Mouse (Mus musculus) lung, postnatal 0 days (tissue): ENCODE measurements around the gene Clba1. TPM values are rescaled to one million over a fixed set of nuclear protein-coding genes. Genes with fewer than 3 reads are reported as not detected.
"Not testable (repeated sequence)": the region's sequence is repeated elsewhere in the genome, so short reads cannot be mapped to it uniquely, and the experiment has no call there.

Experiments used
- ATAC-seq: fragments of 200-750 bp; cut with Nextera tagmentation; 2 replicates; pipeline ENCODE4 v1.8.0; 2017; ENCODE audit warnings: moderate library complexity
- DNase-seq: peaks from one replicate; pipeline ENCODE4 v3.0.0-alpha.2; 2016; ENCODE audit warnings: low spot score
- H3K27ac ChIP-seq: fragments of 300-500 bp; sonication (generic); 2 replicates; pipeline ENCODE4 v1.5.1; 2014; ENCODE audit warnings: antibody characterized with exemption, mild to moderate bottlenecking, low read length, mixed read lengths
- H3K27me3 ChIP-seq: fragments of 300-500 bp; sonication (generic); replicated peaks from 2 replicates; pipeline ENCODE4 v1.6.1; 2014; ENCODE audit warnings: low read length, mixed read lengths; ENCODE audit not compliant: insufficient read depth
- H3K36me3 ChIP-seq: fragments of 300-500 bp; sonication (generic); 2 replicates; pipeline ENCODE4 v1.6.1; 2014; ENCODE audit warnings: low read length, mixed read lengths; ENCODE audit not compliant: insufficient read depth
- H3K4me1 ChIP-seq: fragments of 300-500 bp; sonication (generic); 2 replicates; pipeline ENCODE4 v1.6.1; 2014; ENCODE audit warnings: antibody characterized with exemption, low read depth, low read length, mixed read lengths; ENCODE audit not compliant: insufficient read depth
- H3K4me2 ChIP-seq: fragments of 300-500 bp; sonication (generic); replicated peaks from 2 replicates; pipeline ENCODE4 v1.6.1; 2014; ENCODE audit warnings: low read depth, mild to moderate bottlenecking, low read length, moderate library complexity, mixed read lengths
- H3K4me3 ChIP-seq: fragments of 300-500 bp; sonication (generic); 2 replicates; pipeline ENCODE4 v1.5.1; 2014; ENCODE audit warnings: low read depth, low read length
- H3K9ac ChIP-seq: fragments of 300-500 bp; sonication (generic); replicated peaks from 2 replicates; pipeline ENCODE4 v1.6.1; 2014; ENCODE audit warnings: low read depth, mild to moderate bottlenecking
- H3K9me3 ChIP-seq: fragments of 300-500 bp; sonication (generic); 2 replicates; pipeline ENCODE4 v1.6.1; 2016; ENCODE audit warnings: low read length, mixed read lengths
- CTCF ChIP-seq: IDR thresholded peaks from 2 replicates; pipeline ENCODE4 v1.5.1; 2016; ENCODE audit warnings: antibody characterized with exemption, mild to moderate bottlenecking
- EP300 ChIP-seq: IDR thresholded peaks from 2 replicates; pipeline ENCODE4 v1.6.1; 2016; ENCODE audit warnings: antibody characterized with exemption, mild to moderate bottlenecking, control low read depth
- WGBS: fragments of 180-500 bp; shearing (Covaris S2); extraction: QIAGEN DNeasy Blood & Tissue Kit; methylation state at CpG from one replicate; pipeline ENCODE4 v1.1.7; 2014; 5-methylcytosine and 5-hydroxymethylcytosine counted together
- polyA plus RNA-seq: library from polyadenylated mRNA; unstranded; fragments of >200 nt; fragmentation: Nextera tagmentation; extraction: Ambion mirVana; gene quantifications from 2 replicates; pipeline ENCODE4 v1.2.1, GENCODE M21; 2015

Clba1 gene
- polyA plus RNA-seq, 1 experiment from 2014 or later: 17.8 TPM

DNA sequence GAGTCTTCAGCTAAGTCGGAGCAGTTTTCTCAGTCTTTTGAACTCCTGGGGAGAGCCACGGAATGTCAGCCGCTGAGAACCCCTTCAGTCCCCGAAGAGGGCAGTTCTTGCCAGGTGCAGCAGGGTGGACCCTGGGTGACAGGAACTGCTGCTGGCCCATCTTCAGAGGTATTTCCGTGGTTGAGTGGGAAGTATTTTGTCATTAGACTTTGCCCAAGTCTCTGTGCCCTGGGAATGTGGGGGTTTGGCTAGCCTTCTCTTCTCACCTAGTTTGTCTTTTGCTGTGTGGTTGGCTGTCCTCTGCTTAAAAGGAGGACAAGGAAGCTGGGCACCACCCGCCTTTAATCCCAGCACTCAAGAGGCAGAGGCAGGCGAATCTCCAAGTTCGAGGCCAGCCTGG lies 904 bp downstream of the Clba1 start:
- peaks cover 4% of the 10 kb centered on the region; the same call in 1 of the 2 replicates for H3K4me1 ChIP-seq
- H3K9ac ChIP-seq: peak overlapping the region; percentile 43
- H3K4me2 ChIP-seq: peak overlapping the region; percentile 93
- H3K9me3 ChIP-seq: no peaks in the 10 kb centered on the region
- peak overlapping the region; percentile 86 for H3K27ac ChIP-seq
- ATAC-seq (no peak), DNase-seq (peak; percentile 24)
- H3K4me3 ChIP-seq: peak overlapping the region; percentile 52
- no peaks in the 10 kb centered on the region for H3K27me3 ChIP-seq
- 19% methylated on average over 8 of the region's 8 CpGs for WGBS
- TF ChIP-seq CTCF (no peak), EP300 (no peak)
- no peaks in the 10 kb centered on the region for H3K36me3 ChIP-seq

DNA sequence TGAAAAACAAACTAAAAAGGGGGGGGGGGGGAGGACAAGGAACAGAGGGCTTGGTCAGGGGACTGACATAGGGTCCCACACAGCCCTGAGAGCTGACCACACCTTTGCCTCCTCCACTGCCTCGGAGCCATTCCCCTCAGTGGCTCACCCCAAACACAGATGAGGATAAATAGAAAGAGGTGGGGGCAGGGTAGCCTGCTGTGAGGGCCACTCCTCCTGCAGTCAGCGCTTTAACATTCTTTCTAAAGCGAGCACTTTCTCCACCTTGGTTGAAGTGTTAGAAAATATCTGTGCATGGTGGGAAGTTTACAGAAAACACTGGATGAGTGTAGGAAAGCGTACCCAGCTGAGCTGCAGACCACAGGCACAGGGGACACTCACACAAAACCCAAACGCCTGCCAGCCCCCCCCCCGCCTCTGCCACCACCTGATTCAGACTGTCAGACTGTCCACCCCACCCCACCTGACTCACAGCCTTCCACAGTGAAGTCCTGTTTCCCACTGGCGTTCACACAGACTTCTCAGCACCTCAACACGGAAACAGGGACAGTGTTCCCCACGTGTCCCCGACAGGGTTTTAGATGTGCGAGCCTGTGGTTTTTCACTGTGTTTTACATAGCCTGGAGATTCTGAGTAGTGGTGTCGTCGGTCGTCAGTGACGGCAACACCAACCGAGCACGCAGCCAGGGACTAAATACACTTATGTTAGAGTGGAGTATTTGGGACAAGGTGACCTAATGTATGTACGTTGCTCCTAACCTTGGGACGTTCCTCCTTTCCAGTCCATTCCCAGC lies 1.6 kb downstream of the Clba1 start:
- ATAC-seq (peak; percentile 53), DNase-seq (peak; percentile 72)
- peaks cover 4% of the 10 kb centered on the region; the same call in 1 of the 2 replicates for H3K4me1 ChIP-seq
- no peaks in the 10 kb centered on the region for H3K9me3 ChIP-seq
- TF ChIP-seq EP300 (no peak), CTCF (no peak)
- H3K9ac ChIP-seq: peak overlapping the region; percentile 43
- H3K27me3 ChIP-seq: no peaks in the 10 kb centered on the region
- peak overlapping the region; percentile 93 for H3K4me2 ChIP-seq
- peak overlapping the region; percentile 52; the same call in 1 of the 2 replicates for H3K4me3 ChIP-seq
- H3K27ac ChIP-seq: peak overlapping the region; percentile 86
- H3K36me3 ChIP-seq: no peaks in the 10 kb centered on the region
- WGBS: 52% methylated on average over 19 of the region's 19 CpGs

DNA sequence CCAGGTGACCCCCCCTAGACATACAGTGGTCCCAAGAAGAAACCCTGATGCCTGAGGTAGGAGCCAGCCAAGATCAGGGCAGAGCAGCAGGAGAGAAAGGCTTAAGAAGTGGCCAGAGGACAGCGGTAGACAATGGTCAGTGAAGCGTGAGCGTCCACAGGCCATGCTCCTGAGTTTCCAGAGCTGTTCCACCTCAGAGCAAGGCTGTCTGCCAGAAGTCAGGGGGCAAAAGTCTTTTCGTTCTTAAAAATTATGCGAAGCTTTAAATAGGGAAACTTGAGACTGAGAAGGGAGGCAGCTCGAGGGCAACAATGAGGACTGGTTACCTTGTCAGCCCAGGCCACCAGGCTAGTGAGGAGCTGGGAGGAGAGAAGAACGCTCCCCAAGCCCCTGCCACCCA lies 4.6 kb downstream of the Clba1 start:
- Histone ChIP-seq H3K36me3 (no peaks in the 10 kb centered on the region), H3K9ac (no peak overlapping the region), H3K27me3 (no peaks in the 10 kb centered on the region), H3K4me1 (peaks cover 1% of the 10 kb centered on the region; the same call in 1 of the 2 replicates), H3K4me3 (no peak overlapping the region), H3K27ac (no peak overlapping the region), H3K4me2 (no peak overlapping the region), H3K9me3 (no peaks in the 10 kb centered on the region)
- ATAC-seq (no peak), DNase-seq (no peak)
- TF ChIP-seq EP300: no peak
- no peak for TF ChIP-seq CTCF
- WGBS: 85% methylated on average over 7 of the region's 7 CpGs

DNA sequence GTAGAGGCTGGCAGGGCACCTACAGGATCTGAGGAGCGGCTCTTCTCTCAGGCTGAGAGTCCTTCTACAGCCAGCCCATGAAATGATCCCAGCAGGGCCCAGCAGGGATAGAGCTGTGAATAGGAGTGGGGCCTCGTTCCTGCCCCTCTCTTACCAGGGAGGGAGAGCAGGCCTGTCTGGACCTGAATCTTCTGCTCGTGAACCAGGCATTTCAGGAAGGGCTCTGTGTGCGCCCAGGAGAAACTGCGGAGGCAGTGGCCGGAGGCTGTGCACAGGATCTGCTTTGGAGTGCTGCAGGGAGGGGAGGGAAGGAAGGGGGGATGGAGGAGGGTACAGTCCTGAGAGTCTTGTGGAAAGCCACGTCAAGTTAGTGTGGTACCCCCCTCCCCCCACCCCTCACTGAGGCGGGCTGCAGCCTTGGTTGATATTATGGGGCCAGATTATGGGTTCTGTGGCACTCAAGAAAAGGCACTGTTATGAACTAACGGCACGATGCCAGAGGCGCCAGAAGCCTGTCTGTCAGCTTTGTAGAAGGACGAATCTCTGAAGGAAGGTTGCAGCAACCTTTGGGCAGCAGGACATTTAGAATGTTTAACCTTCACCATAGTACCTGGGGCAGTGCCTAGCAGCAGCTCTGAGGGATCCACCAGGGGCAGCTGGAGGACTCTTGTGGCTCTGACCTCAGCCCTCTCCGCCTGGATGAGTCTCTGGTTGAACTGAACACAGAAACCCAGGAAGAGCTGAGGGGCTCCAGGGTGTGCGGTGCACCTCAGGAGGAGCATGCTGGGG lies 6.1 kb downstream of the Clba1 start:
- no peak for TF ChIP-seq EP300
- TF ChIP-seq CTCF: no peak
- 76% methylated on average over 13 of the region's 14 CpGs for WGBS
- no peaks in the 10 kb centered on the region for H3K9me3 ChIP-seq
- H3K36me3 ChIP-seq: no peaks in the 10 kb centered on the region
- ATAC-seq: no peak
- no peaks in the 10 kb centered on the region for H3K27me3 ChIP-seq
- H3K4me3 ChIP-seq: no peak overlapping the region
- no peak overlapping the region for H3K9ac ChIP-seq
- no peaks in the 10 kb centered on the region for H3K4me1 ChIP-seq
- no peak for DNase-seq
- H3K27ac ChIP-seq: no peak overlapping the region
- no peak overlapping the region for H3K4me2 ChIP-seq

DNA sequence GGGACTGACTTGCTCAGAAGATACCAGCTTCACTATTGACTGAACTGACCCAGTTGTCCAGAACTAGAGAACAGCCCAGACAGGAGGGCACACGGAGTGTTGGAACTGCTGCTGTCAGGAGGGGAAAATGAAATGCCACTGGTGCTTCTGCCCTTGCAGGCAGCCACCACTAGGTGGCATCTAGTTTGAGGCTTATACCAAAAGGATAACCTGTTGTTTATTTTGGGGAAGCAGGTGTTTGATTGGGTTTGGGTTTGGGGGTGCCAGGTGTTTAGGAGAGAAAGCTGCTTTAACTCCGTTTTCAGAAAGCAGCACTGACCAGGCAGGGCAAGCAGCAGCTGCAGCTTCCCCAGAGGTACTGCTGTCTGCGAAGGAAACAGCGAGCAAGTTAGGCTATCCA lies 7.6 kb downstream of the Clba1 start:
- ATAC-seq: no peak
- 0 out of 2 replicates have a peak, but pooled peaks cover 2% of the 10 kb centered on the region for H3K36me3 ChIP-seq
- DNase-seq: peak; percentile 67

DNA sequence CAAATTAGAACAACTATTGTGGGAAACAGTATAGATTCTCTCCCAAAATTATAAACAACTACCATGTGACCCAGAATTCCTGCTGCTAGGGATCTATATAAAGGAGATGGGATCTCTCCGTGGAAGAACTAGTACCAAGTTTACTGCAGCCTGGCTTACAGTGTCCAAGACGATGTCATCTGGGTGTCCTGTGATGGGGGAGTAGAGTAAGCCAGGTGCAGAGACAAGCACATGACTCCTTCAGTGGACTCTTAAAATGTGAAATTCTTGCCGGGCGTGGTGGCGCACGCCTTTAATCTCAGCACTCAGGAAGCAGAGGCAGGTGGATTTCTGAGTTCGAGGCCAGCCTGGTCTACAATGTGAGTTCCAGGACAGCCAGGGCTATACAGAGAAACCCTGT lies 8.1 kb downstream of the Clba1 start:
- H3K9me3 ChIP-seq, H3K4me3 ChIP-seq, H3K9ac ChIP-seq, H3K4me1 ChIP-seq, ATAC-seq, DNase-seq, H3K27ac ChIP-seq, H3K27me3 ChIP-seq, H3K4me2 ChIP-seq, H3K36me3 ChIP-seq: not testable (repeated sequence)
- 75% methylated on average over 7 of the region's 7 CpGs for WGBS

More for the DNA sequence above, 7.6 kb downstream of the Clba1 start:
- Histone ChIP-seq H3K27me3 (no peaks in the 10 kb centered on the region), H3K27ac (no peak overlapping the region), H3K4me1 (no peaks in the 10 kb centered on the region), H3K4me3 (no peak overlapping the region), H3K9me3 (no peaks in the 10 kb centered on the region), H3K4me2 (no peak overlapping the region), H3K9ac (no peak overlapping the region)
- TF ChIP-seq CTCF (peak; percentile 89), EP300 (no peak)
- WGBS: 54% methylated on average over 4 of the region's 4 CpGs
